Mouse (Mus musculus): ENCODE results near the gene Vdac1. TPM values are rescaled to one million over a fixed set of nuclear protein-coding genes. Genes with fewer than 3 reads are reported as not detected.

Vdac1 gene
- polyA plus RNA-seq, 2 experiments, result 58.9 to 102 TPM

- no peak for ATAC-seq (ENCODE audit: insufficient read depth)
- no peak overlapping the region for H3K27ac ChIP-seq
- WGBS (ENCODE audit: insufficient replicate concordance), result 54% methylated on average over 2 of the region's 2 CpGs
- TF ChIP-seq CTCF (IDR thresholded peaks at IDR 0.05; ENCODE audit: low read depth), result no peak
- TF ChIP-seq EP300 (IDR thresholded peaks at IDR 0.05; ENCODE audit: low read depth), result no peak
- DNase-seq (ENCODE audit: low read depth in 3 of 3, low spot score in 3 of 3), result no peak
- H3K36me3 ChIP-seq (replicated peaks; ENCODE audit: control insufficient read depth, insufficient read depth, low read depth), result peaks cover 9% of the 10 kb centered on the region
- H3K9ac ChIP-seq (replicated peaks), result no peak overlapping the region
- no peaks in the 10 kb centered on the region for H3K27me3 ChIP-seq (ENCODE audit: control insufficient read depth, insufficient read depth, low read length)
- peaks cover 0 to 11% of the 10 kb centered on the region in 2 experiments; a peak in 1 of 4 replicates for H3K4me1 ChIP-seq (replicated peaks; ENCODE audit: control insufficient read depth in 2 of 2, insufficient read depth in 2 of 2, low read length in 1 of 2)
- H3K4me3 ChIP-seq (ENCODE audit: insufficient read depth in 1 of 2, low read depth in 2 of 2, low read length in 2 of 2), result no peak overlapping the region
- H3K4me2 ChIP-seq (ENCODE audit: low read depth), result no peak overlapping the region
- H3K9me3 ChIP-seq (ENCODE audit: control insufficient read depth, low read length), result no peaks in the 10 kb centered on the region
These were observed 40.8 kb downstream of the Vdac1 start for GRCm38 (mm10) chr11:52401476-52401875.

- no peak for DNase-seq (ENCODE audit: low read depth in 3 of 3, low spot score in 3 of 3)
- H3K4me2 ChIP-seq (ENCODE audit: low read depth), result no peak overlapping the region
- no peak overlapping the region for H3K9ac ChIP-seq (replicated peaks)
- no peak overlapping the region for H3K4me3 ChIP-seq (ENCODE audit: insufficient read depth in 1 of 2, low read depth in 2 of 2, low read length in 2 of 2)
- peaks cover 0 to 8% of the 10 kb centered on the region in 2 experiments; a peak in 1 of 4 replicates for H3K4me1 ChIP-seq (replicated peaks; ENCODE audit: control insufficient read depth in 2 of 2, insufficient read depth in 2 of 2, low read length in 1 of 2)
- TF ChIP-seq EP300 (IDR thresholded peaks at IDR 0.05; ENCODE audit: low read depth) (no peak), CTCF (IDR thresholded peaks at IDR 0.05; ENCODE audit: low read depth) (no peak)
- 90% methylated on average over 1 of the region's 1 CpGs for WGBS (ENCODE audit: insufficient replicate concordance)
- ATAC-seq (ENCODE audit: insufficient read depth), result no peak
- H3K27me3 ChIP-seq (ENCODE audit: control insufficient read depth, insufficient read depth, low read length), result no peaks in the 10 kb centered on the region
- no peak overlapping the region for H3K27ac ChIP-seq
- peaks cover 15% of the 10 kb centered on the region for H3K36me3 ChIP-seq (replicated peaks; ENCODE audit: control insufficient read depth, insufficient read depth, low read depth)
- no peaks in the 10 kb centered on the region for H3K9me3 ChIP-seq (ENCODE audit: control insufficient read depth, low read length)
These were observed 41.9 kb downstream of the Vdac1 start for GRCm38 (mm10) chr11:52402566-52402965.

GRCm38 (mm10) chr11:52404209-52404608 is 43.5 kb downstream of the Vdac1 start:
- ATAC-seq (ENCODE audit: insufficient read depth), result no peak
- Histone ChIP-seq H3K36me3 (replicated peaks; ENCODE audit: control insufficient read depth, insufficient read depth, low read depth) (peaks cover 20% of the 10 kb centered on the region), H3K27me3 (ENCODE audit: control insufficient read depth, insufficient read depth, low read length) (no peaks in the 10 kb centered on the region), H3K9me3 (ENCODE audit: control insufficient read depth, low read length) (no peaks in the 10 kb centered on the region), H3K27ac (no peak overlapping the region), H3K4me1 (replicated peaks; ENCODE audit: control insufficient read depth in 2 of 2, insufficient read depth in 2 of 2, low read length in 1 of 2) (peaks cover 0 to 8% of the 10 kb centered on the region in 2 experiments; a peak in 1 of 4 replicates), H3K9ac (replicated peaks) (no peak overlapping the region), H3K4me2 (ENCODE audit: low read depth) (no peak overlapping the region), H3K4me3 (ENCODE audit: insufficient read depth in 1 of 2, low read depth in 2 of 2, low read length in 2 of 2) (no peak overlapping the region)
- no peak for TF ChIP-seq EP300 (IDR thresholded peaks at IDR 0.05; ENCODE audit: low read depth)
- no peak for TF ChIP-seq CTCF (IDR thresholded peaks at IDR 0.05; ENCODE audit: low read depth)
- 88% methylated on average over 5 of the region's 5 CpGs for WGBS (ENCODE audit: insufficient replicate concordance)
- no peak for DNase-seq (ENCODE audit: low read depth in 3 of 3, low spot score in 3 of 3)

GRCm38 (mm10) chr11:52405196-52405688 is 44.6 kb downstream of the Vdac1 start:
- Histone ChIP-seq H3K9ac (replicated peaks) (no peak overlapping the region), H3K4me2 (ENCODE audit: low read depth) (no peak overlapping the region), H3K4me3 (ENCODE audit: insufficient read depth in 1 of 2, low read depth in 2 of 2, low read length in 2 of 2) (no peak overlapping the region), H3K36me3 (replicated peaks; ENCODE audit: control insufficient read depth, insufficient read depth, low read depth) (peaks cover 20% of the 10 kb centered on the region), H3K27ac (no peak overlapping the region), H3K9me3 (ENCODE audit: control insufficient read depth, low read length) (no peaks in the 10 kb centered on the region), H3K27me3 (ENCODE audit: control insufficient read depth, insufficient read depth, low read length) (no peaks in the 10 kb centered on the region), H3K4me1 (replicated peaks; ENCODE audit: control insufficient read depth in 2 of 2, insufficient read depth in 2 of 2, low read length in 1 of 2) (peaks cover 0 to 4% of the 10 kb centered on the region in 2 experiments; a peak in 1 of 4 replicates)
- no peak for TF ChIP-seq EP300 (IDR thresholded peaks at IDR 0.05; ENCODE audit: low read depth)
- no peak for TF ChIP-seq CTCF (IDR thresholded peaks at IDR 0.05; ENCODE audit: low read depth)
- ATAC-seq (ENCODE audit: insufficient read depth) (no peak), DNase-seq (ENCODE audit: low read depth in 3 of 3, low spot score in 3 of 3) (no peak)
- WGBS (ENCODE audit: insufficient replicate concordance), result 76% methylated on average over 9 of the region's 9 CpGs

GRCm38 (mm10) chr11:52409316-52409715 is 48.7 kb downstream of the Vdac1 start:
- no peak for TF ChIP-seq CTCF (IDR thresholded peaks at IDR 0.05; ENCODE audit: low read depth)
- no peak for TF ChIP-seq EP300 (IDR thresholded peaks at IDR 0.05; ENCODE audit: low read depth)
- Histone ChIP-seq H3K4me1 (replicated peaks; ENCODE audit: control insufficient read depth in 2 of 2, insufficient read depth in 2 of 2, low read length in 1 of 2) (no peaks in the 10 kb centered on the region), H3K9me3 (ENCODE audit: control insufficient read depth, low read length) (no peaks in the 10 kb centered on the region), H3K36me3 (replicated peaks; ENCODE audit: control insufficient read depth, insufficient read depth, low read depth) (peaks cover 11% of the 10 kb centered on the region), H3K9ac (replicated peaks) (no peak overlapping the region), H3K4me2 (ENCODE audit: low read depth) (no peak overlapping the region), H3K4me3 (ENCODE audit: insufficient read depth in 1 of 2, low read depth in 2 of 2, low read length in 2 of 2) (no peak overlapping the region), H3K27ac (no peak overlapping the region), H3K27me3 (ENCODE audit: control insufficient read depth, insufficient read depth, low read length) (no peaks in the 10 kb centered on the region)
- 69% methylated on average over 5 of the region's 5 CpGs for WGBS (ENCODE audit: insufficient replicate concordance)
- ATAC-seq (ENCODE audit: insufficient read depth) (no peak), DNase-seq (ENCODE audit: low read depth in 3 of 3, low spot score in 3 of 3) (no peak)

All from liver, embryonic 14.5 days (tissue).